Mouse (Mus musculus) 3T3-L1 (cell line): Measurements from ENCODE around the gene Sf1.

Experiments
- DNase-seq: peaks from one replicate; pipeline ENCODE4 v3.0.0-alpha.2; 2015; ENCODE audit warnings: low read depth, low spot score

Gene Sf1

DNA sequence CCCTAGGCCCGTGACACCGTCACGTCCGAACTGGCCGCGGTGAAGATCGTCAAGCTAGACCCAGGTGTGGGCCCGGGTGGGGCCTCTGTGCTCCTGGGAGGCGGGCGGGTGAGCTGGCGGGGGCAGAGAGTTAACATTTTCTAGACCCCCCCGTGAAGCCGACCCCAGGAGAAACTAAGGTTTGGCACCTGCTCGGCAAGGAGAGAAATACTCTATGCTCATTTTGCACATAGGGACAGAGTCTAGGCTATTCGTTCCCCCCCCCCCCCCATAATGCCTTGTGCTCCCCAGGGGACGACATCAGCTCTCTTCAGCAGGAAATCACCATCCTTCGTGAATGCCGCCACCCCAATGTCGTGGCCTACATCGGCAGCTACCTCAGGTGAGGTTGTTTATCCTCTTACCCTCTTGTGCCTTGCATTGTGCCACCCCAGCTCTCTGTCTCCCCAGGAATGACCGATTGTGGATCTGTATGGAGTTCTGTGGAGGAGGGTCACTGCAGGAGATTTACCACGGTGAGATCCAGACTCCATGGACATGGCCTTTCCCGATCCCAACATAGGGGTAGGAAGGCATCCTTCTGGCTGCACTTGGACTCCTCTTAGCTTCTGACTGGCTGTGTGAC, 21.9 kb upstream of the Sf1 start:
- DNase-seq, result no peak

DNA sequence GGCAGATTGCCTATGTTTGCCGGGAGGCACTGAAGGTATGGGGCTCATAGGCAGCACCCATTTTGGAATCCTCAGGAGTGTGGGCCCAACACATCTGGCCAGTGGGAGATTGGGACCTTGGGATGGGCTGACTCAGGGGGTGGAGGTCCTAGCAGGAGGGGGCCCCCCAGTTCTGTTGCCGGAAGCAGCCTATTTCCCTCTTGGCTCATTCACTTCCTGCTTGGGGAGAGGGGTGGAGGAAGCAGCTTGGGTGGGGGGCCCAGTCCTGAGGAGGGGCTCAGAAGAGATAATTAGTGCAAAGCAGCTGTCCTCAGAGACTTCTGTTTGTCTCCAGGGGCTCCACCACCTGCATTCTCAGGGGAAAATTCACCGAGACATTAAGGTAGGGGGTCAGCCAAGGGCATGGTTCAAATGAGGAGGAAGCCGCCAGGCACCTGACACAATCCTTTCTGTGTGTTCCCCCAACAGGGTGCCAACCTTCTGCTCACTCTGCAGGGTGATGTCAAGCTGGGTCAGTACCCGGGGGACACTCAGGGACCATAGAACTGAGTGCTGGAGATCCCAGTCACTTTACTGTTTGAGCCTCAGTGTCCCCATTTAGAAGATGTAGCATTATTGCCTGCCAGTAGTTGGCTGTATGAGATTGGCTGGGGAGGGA, 21.1 kb upstream of the Sf1 start:
- no peak for DNase-seq

DNA sequence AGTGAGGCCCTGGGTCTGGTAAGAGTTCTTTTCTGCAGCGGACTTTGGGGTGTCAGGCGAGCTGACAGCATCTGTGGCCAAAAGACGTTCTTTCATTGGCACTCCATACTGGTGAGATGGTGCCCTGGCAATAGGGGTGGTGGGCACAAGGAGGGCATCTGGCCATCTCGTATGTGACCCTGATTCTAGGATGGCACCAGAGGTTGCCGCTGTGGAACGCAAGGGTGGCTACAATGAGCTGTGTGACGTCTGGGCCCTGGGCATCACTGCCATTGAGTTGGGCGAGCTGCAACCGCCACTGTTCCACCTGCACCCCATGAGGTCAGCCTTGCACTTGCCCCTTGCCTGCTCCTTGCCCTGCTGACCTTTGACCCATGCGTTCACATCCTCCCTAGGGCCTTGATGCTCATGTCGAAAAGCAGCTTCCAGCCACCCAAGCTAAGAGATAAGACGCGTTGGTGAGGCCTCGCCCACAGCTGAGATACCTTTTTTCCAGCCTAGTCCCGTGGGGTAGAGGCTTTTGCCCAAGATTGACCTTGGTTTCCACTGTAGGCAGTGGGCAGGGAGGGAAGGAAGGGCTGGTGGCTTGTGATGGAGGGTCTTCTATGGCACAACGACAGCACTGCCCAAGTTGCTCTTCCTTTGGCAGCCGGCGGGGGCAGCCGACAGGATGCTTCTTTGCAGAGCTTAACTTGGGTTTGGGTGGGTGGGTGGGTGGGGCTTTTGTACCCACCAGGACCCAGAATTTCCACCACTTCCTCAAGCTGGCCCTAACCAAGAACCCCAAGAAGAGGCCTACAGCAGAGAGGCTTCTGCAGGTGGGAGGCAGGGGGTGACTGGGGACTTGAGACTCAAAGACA, 20.2 kb upstream of the Sf1 start:
- no peak for DNase-seq

DNA sequence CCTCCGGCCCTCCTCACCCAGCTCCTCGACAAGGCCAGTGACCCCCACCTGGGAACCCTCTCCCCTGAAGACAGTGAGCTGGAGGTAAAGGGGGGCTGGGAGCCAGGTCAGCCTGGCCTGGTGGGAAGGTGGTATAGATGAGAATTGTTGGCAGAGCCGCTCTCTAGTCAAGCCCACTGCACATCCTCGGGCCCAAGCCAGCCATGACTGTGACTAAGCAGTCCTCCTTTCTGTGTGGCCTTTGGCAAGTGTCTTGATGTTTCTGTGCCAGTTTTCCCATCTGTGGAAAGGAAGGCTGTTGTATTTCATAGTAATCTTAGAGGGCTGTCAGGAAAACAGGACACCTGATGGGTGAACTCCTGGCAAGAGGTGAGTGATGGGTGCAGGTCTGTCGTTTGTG, 19.5 kb upstream of the Sf1 start:
- DNase-seq, result no peak

DNA sequence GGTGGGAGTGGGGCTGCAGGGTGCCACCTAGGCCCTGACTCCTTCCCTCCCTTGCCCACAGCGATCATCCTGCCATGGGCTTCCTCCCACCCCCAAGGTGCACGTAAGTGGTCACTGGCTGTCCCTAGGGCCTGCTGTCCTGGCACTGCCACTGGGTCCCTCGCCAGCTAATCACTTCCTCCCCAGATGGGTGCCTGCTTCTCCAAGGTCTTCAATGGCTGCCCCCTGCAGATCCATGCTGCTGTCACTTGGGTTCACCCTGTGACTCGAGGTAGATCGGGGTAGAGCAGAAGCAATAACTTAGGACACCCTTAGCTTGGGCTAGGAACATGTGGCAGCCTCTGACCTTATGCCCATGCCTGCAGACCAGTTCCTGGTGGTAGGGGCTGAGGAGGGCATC, 17.5 kb upstream of the Sf1 start:
- no peak for DNase-seq

DNA sequence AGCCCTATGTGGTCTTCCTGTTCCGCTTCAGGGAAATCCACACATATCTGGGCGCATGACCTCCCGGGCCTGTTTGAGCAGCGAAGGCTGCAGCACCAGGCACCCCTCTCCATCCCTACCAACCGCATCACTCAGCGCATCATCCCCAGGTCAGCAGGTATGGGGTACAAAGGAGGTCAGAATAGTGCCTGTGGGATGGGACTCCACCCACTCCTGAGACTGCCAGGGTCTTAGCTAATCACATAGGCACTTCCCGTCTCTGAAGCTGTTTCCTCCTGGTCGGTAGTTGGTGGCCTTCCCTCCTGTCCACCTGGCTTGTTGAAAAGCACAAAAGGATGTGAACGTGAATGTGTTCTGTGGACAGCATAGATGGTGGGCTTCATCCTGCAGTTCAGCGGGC, 16.8 kb upstream of the Sf1 start:
- DNase-seq, result no peak

DNA sequence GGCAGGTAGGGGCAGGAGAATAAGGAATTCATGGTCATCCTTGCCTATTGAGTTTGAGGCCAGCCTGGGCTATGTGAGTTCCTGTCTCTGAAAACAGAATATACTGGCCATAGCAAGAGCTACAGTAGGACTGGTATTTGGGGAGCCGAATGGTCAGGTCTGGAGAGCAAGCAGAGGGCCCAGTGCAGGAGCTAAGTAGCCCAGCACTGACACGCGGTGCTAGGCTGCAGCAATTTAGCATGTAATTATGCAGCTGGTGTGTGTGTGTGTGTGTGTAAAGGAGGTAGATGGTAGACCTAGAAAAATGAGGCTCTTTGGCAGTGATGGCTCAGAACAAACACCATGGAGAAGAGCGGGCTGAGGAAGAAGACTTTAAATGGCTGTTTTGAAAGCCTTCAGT, 15.9 kb upstream of the Sf1 start:
- DNase-seq, result no peak

DNA sequence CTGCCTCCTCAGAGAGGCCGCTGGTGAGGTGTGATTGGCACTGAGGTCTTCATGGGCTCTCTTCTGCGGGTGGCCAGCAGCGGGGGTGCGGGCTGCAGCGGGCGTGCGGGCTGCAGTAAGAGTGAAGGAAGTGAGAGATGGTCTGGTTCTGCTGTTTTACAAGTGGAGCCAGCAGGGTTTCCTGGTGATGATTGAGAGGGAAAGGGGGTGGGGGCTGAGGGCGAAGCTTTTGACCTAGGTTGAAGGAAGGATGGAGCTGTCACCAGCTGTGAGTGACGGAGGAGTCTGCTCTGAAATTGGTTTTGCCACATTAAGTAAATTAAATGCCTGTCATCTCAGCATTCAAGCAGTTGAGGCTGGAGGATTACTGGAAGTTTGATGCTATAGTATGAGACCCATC, 14.8 kb upstream of the Sf1 start:
- DNase-seq, result no peak

DNA sequence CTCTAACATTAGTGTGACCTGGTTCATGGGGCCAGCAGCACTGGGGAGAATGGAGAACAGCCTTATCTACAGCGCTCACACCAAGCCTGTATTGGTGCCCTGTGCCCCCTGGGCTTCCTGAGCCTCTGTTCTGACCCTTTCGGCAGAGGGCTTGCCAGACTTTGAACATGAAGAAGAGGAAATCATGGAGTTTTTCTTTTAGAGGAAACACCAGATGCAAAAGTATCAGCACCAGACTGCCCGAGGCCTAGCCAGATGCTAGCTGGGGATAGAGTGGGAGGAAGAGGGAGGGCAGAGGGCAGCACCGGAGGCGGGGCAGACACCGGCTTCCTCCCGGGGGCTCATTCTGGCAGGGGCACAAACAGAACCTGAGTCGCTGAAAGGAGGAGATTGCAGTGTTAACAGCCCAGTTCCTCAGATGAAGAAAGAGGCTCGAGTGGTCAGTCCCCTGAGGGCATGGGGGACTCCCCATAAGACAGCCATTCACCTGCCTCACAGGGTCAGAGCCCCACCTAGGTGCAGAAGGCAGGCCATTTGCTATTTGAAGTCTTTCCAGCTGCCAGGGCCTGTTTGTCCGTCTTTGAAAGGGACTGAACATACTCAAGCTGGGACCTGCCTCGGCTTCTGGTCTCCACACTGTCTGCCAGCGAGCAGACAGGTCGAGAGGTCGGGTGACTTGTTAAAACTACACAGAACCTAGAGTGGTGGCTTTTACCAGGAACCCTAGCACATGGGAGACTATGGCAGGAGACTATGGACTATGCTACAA, 14.1 kb upstream of the Sf1 start:
- DNase-seq, result peak; percentile 52

DNA sequence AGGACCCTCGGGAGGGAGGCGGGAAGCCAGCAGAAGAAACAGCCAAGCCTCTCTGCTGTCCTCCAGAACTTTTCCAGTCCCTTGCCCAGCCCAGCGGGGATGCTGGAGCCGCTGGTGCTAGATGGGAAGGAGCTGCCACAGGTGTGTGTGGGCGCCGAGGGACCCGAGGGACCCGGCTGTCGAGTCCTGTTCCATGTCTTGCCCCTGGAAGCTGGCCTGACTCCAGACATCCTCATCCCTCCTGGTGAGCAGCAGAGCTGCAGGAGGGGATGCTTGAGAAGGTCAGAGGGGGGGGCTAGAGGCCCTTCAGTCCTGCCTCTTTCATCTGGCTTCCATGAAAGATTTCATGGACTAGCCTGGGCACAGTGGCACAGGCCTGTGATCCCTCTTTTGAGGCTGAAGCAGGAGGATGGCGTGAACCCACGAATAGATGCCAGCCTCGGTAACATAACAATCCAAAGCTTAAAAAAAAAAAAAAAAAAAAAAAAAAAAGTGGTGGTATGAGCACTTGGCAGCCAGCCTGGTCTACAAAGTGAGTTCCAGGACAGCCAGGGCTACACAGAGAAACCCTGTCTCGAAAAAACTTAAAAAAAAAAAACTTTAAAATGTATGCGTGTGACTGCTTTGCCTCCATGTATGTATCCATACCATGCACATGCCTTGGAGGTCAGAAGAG, 11.9 kb upstream of the Sf1 start:
- DNase-seq, result no peak

DNA sequence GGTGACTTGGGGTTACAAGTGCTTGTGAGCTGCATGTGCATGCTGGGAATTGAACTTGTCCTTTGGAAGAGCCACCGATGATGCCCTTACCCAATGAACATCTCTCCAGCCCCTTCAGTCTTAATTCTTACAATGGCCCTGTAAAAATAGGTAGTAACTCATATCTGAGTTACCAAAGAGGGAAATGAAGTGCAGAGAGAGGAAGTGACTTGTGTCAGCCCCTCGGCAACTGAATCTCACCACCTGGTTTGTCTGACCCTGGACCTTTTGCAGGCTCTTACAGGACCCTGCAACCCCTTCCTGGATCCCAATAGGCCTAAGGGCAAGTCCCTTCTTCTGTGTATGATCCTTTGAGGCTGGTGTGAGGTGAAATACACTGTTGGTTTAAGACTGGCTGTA, 11.4 kb upstream of the Sf1 start:
- DNase-seq, result no peak

DNA sequence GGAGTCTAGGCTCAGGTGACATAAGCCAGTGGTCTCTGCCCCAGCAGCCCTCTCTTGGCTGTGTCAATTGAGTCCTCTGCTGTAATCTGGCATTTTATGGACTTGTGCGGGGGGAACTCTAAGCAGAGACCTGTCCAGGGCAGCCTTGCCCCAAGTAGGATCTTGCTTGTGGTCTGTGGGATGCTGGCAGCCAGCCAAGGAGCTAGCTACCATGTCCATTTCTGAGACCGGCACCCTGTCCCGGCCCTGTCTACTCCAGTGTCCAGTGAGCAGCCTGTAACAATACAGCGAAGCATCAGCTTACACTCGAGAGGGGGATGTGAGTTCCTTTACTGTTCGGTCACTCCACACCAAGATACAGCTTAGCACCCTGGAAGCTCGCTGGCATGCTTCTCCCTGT, 9.5 kb upstream of the Sf1 start:
- DNase-seq, result no peak

DNA sequence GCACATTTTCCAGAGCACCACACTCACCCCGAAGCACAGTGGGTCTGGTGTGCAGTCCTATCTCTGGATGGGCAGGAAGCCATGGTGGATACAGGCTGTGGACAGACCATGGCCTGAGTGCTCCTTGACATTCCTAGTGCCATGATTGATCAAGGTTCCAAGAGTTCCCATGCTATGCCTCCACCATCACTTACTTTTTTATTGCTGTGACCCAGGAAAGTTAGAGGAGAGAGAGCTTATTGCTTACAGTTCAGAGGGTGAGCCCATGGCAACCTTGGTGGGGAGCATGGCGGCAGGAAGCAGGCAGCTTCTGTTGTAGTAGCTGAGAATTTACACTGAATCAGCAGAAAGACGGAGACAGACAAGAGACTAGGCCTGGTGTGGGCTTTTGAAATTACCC, 2.2 kb upstream of the Sf1 start:
- DNase-seq, result no peak

DNA sequence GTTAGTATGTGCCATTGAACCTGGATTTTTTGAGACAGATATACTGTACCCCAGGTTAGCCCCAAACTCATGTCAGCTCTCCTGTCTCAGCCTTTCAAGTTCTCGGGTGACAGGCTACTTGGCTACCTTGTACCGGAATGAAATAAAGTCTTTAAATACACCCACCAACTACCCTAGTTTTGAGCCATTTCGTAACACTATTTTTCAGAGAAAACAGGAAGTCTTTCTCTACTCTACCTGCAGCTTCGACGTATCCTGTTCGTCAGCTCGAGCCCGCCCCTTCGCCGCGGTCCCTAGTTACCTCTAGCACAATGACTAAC, 439 bp upstream of the Sf1 start:
- no peak for DNase-seq

DNA sequence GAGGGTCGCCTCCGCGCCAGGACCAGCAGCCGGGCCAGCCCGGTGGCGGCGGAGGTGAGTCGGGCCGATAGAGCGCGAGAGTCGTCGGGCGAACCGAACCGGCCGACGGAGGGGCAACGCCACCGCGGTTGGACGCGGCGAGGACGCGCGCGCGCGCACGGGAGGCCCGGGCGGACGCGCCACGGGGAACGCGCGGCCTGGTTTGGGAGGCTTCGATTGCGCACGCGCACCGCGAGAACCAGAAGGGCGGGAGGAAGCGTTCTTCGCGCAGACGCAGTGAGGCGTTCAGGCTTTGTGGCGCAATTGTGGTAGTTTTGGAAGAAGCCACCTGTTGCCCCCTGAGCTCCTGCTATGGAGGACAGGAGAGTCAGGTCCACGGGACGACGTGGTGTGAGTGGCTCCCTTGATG, 831 bp downstream of the Sf1 start:
- peak; percentile 92 for DNase-seq

DNA sequence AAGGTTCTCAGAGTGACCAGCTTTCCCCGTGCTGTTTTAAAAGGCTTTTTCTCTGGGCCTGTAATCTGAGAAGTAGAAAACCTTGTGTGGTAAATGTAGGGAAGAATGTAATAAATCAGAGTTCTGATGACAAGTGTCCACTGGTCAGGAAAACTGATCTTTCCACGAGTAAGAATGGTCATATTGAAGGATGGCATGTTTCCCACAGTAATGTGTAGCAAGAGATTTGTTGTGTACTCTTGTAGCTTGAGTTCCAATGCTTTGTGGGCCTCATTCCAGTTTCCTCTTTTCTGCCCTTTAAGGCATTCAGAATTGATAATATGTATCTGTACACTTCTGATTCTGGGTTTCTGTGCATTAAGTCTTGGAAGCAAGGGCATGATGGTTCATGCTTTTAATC, 1.4 kb downstream of the Sf1 start:
- DNase-seq, result peak; percentile 52

DNA sequence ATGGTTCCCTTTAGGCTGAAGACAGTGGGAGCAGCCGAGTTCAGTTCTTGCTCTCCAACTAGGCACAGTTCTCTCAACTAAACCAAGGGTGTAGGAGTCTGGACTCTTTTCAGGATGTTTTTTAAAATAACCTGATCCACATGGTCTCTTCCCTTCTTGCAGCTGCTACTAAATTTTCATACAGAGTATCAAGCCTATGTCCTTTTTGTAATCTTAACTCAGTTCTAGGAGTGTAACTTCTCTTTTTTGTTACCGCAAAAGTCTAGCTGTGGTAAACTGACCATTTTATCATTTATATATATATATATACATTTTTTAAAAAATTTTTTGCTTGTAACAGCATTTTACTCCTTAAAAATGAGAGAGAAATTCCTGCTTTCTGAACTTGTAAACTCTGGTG, 6.7 kb downstream of the Sf1 start:
- no peak for DNase-seq

DNA sequence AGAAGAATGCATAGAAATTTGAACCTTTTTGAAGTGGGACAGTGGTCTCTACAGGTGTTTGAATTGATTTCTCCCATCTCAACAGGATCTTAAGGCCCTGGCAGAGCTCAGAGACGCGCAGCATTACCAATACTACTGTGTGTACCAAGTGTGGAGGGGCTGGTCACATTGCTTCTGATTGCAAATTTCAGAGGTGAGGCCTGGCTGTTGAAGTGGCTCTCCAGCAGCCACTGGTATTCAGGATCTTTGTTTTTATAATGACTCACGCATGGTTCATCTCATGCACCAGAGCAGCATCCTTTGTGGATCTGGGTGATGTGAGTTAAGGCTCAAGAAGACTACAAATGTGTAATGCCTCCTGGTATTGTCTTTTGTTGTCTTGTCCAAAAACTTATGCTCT, 8.9 kb downstream of the Sf1 start:
- DNase-seq, result peak; percentile 84

DNA sequence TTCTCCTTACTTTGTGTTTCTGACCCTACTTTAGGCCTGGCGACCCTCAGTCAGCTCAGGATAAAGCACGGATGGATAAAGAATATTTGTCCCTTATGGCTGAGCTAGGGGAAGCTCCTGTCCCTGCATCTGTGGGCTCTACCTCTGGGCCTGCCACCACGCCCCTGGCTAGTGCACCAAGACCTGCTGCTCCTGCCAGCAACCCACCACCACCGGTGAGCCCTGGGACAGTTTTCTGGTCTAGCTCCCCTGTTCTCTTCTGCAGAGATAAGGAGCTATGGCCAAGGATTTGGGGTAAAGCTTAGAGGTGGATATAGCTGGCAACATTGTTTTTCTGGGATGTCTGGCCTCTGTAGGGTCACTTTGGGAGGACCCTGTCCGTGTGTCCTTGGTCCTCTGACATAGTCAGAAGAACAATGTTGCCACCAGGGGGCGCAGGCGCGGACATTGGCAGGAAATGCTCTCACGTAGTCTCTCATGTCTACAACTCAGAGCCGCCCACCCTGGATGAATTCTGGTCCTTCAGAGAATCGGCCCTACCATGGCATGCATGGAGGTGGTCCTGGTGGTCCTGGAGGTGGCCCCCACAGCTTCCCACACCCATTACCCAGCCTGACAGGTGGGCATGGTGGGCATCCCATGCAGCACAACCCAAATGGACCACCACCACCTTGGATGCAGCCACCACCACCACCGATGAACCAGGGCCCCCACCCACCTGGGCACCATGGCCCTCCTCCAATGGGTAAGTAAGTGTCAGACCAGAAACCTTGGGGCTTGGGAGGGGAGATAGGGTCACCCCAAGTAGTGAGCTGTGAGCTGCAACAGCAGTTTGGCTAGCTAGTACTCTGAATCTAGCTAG, 10.3 kb downstream of the Sf1 start:
- DNase-seq, result peak; percentile 80

DNA sequence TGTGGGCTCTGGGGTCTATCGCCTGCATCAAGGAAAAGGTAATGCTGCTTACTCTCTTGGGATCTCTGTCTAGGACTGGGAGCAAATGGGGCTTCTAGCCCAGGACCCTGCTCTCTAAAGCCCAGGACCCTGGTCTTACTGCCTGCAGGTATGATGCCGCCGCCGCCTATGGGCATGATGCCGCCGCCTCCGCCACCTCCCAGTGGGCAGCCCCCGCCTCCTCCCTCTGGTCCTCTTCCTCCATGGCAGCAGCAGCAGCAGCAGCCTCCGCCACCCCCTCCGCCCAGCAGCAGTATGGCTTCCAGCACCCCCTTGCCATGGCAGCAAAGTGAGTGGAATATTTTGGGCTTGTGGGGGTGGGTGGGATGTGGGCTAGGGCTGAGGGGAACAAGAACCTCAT, 11.1 kb downstream of the Sf1 start:
- DNase-seq, result no peak
